Mouse (Mus musculus): Measurements from ENCODE around the gene Gpx6. TPM values are rescaled to one million over a fixed set of nuclear protein-coding genes. Genes with fewer than 3 reads are reported as not detected.

Gpx6 gene
- total RNA-seq, 2 experiments from 2014 or later = 0.81 TPM; not detected in 1

DNA sequence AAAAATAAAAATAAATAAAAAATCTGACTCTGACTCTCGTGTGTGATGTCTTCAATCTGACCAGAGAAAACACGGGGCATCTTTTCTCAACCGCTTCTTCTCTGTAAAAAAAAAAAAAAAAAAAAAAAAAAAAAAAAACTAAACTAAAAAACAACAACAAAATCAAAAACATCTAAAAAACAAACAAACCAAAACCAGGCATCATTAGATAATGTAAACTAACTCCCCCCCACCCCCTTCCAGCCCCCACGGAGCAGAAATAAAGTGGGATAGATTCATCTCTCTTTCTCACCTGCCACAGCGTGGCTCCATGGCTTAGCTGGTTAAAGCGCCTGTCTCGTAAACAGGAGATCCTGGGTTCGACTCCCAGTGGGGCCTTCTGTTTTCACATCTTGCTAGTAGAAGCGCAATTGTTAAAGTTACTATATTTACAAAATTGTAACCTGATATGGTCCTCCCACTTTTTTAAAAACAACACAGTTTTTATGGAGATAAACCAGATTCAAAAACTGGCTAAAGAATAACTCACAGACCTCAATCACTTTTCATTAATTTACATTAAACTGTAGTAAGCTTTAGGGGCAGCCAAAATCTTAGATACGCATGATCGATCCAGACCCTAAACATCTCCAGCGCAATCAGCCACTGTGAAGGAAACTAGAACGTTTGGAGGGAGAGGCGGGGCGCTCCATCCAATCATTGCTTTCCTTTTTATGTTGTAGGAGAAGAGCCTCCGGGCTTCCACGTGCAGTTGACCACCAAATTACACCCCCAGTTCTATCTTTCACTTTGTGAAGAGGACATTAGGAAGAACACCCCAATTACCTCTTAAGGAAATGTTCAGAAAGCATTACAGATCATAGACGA, 10.8 kb downstream of the Gpx6 start:
- no peak for DNase-seq (ENCODE audit: low spot score in 2 of 2)

DNA sequence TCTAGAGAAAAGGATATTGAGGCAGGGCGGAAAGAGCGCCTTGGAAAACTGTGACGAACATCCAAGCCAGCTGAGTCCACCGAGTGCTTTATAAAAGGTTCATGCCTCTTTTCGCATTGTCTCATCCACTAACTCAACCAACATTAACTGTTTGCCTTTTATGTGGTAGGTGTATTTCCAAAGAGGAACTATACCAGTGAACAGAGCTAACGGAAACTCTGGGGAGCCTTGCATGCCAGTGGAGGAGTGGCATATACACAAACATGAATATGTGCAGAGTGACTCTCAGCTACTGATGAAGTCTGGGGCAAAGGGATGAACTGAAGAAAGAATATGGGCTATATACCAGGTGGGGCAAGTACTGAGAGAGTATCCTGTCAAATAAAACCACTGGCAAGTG, 11.5 kb downstream of the Gpx6 start:
- no peak for DNase-seq (ENCODE audit: low spot score in 2 of 2)

DNA sequence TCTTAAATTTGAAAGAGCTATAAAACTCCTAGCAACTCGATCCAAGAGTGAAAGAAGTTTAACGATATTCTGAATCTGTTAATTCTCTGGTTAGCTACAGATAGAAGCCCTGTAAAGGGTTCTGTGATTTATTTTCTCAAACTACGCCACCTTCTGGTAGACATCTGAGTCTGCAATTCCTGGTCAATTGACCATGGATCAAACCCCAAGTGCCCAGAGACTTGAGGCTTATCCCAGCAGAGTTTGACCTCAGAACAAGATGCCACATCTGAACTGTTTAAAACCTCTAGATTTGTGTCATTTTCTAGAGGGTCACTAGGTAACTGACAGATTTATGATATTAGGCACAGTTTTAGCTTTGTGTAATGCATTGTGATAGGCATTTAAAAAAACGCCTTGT, 14.3 kb downstream of the Gpx6 start:
- no peak for DNase-seq (ENCODE audit: low spot score in 2 of 2)

DNA sequence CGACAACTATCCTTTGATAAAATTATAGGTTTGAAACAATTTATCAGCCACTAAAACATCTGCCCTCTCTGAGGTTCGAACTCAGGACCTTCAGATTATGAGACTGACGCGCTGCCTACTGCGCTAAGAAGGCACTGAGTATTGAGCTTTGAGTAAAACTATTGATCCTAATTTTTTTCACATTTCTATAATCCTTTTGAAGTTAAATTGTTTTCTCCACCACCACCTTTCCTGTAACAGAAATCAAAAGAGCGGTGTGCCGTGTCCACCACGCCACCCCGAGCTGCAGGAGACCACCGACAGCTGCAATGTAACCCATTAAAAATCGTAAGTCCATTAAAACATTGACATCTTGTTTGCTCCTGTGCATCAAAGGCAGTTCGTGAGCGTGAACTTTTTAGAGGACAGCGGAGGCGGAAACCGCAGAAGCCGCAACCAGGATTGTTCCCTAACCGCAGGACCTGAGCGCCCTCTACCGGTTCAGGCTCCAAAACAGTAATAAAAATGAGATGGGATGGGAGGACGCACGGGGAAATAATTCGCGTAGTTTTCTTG, 14.8 kb downstream of the Gpx6 start:
- DNase-seq (ENCODE audit: low spot score in 2 of 2) = peak; percentile 58 to 68

DNA sequence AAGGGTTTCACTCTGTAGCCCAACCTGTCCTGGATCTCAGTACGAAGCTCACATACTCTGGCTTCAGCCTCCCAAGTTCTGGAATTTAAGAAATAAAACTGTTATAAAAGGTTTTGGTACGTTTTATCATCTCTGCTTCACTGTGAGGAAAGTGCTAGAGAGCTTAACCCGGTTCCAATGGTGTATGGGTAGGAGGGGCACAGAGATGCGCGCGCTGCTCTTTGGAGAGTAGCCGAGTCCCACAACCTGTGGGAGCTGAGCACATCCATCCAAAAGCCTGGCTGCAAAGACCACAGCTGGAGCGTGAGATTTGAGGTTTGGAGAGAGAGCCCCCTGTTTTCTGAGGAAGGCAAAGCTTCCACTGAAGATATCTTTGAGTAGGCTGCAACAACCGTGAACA, 15.5 kb downstream of the Gpx6 start:
- no peak for DNase-seq (ENCODE audit: low spot score in 2 of 2)

DNA sequence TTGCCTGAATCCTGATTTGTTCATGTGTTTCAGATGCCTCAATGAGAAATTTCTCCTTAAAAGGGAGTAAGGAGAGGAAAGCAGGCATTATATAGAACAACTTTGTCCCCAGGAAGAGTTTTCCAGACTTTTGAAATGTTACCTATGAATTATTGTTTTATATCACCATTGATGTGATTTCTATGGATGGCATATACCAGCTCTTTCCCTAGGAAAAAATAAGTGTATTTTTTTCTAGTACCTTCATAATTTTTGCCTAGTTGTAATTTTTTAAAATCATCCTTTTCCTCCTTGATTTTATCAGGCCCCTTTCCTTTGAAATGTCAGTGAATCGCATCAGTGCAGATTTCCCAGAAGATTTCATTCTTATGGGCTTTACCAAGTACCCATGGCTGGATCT, 34.7 kb downstream of the Gpx6 start, which contains the start of gene Olfr1367:
Olfr1367 (plus strand) TSS at position 301 of the 400 bp plus-strand sequence.
- no peak for DNase-seq (ENCODE audit: low spot score in 2 of 2)

DNA sequence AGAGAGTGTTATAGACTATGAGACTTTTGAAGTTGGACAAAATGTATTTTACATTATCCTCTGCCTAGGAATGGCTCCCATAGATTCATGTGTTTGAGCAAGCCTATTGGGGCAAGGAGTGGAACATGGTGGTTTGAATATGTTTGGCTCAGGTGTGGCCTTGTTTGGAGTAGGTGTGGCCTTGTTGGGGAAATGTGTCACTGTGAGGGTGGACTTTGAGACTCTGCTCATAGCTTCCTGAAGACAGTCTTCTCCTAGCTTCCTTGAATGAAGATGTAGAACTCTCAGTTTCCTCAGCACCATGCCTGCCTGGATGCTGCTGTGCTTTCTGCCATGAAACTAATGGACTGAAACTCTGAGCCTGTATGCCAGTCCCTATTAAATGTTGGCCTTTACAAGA, 38.7 kb downstream of the Gpx6 start:
- DNase-seq (ENCODE audit: low spot score in 2 of 2) = no peak

DNA sequence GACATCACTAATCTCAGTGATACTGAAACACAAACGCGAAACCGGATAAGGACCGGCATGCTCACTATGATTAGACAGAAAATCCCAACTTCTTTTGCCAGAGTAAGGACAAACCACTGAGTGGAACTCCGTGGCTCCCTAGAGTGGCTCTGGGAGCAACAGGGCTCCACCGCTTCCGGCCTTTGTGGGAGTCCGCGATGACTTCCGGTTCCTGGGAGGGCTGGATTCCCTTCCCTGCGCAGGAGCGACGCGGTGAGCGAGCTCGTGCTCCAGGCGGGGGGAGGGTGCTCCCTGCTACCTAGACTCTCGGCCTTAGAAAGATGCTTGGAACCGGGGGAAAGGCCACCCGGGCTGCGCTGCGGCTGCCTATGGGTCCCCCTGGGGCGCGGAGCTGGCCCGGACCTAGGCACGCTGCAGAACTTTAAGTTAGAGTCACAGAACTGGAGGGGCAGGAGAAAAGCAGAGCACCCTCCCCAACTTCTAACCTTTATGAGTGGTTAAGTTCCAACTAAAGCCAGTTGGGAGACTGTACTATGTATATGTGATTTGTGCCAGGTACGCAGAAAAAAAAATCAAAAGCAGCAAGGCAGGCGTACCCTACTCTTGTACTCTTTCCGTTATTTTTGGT, 50.8 kb downstream of the Gpx6 start, which contains the start of gene Zscan12:
Zscan12 (plus strand) TSS at position 200 of the 628 bp plus-strand sequence.
- DNase-seq (ENCODE audit: low spot score in 2 of 2) = peak; percentile 67 to 80

DNA sequence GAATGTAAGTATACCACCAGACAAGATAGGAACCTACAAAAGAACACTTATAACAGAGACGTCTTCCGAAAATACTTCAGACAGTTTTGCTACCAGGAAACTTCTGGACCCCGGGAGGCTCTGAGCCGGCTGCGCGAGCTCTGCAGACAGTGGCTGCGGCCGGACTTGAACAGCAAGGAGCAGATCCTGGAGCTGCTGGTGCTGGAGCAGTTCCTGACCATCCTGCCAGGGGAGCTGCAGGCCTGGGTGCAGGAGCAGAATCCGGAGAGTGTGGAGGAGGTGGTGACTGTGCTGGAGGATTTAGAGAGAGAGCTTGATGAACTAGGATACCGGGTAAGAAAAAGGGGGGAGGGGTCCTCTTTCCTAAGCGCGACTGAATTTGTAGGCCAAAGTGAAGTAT, 51.8 kb downstream of the Gpx6 start:
- no peak for DNase-seq (ENCODE audit: low spot score in 2 of 2)

DNA sequence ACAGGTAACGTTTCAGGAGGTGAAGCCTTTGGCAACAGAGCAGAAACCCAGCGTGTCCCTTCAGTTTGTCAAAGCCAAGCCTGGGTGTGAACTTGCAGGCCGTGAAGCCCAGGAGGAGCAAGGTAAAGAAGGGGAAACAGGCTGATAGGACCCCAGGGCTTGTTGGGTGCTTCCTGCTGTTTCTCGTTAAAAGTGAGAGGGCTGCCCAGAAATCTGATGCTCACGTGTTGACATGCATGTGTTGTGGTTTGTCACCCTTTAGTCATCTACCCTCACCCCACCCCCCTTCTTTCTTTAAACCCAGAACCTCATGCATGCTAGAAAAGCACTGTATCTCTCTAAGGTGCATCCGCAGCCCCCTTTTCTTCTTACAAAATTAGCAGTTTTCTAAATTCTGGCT, 54.7 kb downstream of the Gpx6 start:
- no peak for DNase-seq (ENCODE audit: low spot score in 2 of 2)

Other genes with a start within 250 kb of the Gpx6 start
- gene Olfr1370, start 237.2 kb upstream of the Gpx6 start, total RNA-seq (2021) = not detected
- not detected for gene Olfr1369-ps1, start 200.6 kb upstream of the Gpx6 start, total RNA-seq (2021)
- not detected for gene Olfr263, start 182.5 kb upstream of the Gpx6 start, total RNA-seq (2021)
- not detected for gene Olfr1368, start 166.3 kb upstream of the Gpx6 start, total RNA-seq (2021)
- gene Trim27, start 132.7 kb upstream of the Gpx6 start, total RNA-seq (2021) = 10 to 100 TPM; 73.3 to 75.1 TPM
- not detected for gene Gpx5, start 19.4 kb upstream of the Gpx6 start, total RNA-seq (2021)
- not detected for gene Olfr1367, start 34.8 kb downstream of the Gpx6 start, total RNA-seq (2021)
- 10 to 100 TPM; 12.0 to 13.0 TPM for gene Zscan12, start 50.7 kb downstream of the Gpx6 start, total RNA-seq (2021)
- gene Zkscan3, start 90.6 kb downstream of the Gpx6 start, total RNA-seq (2021) = 10 to 100 TPM; 67.9 to 68.8 TPM
- under 1 TPM; 0.90 to 0.95 TPM for gene Pgbd1, start 128.9 kb downstream of the Gpx6 start, total RNA-seq (2021)
- gene Zscan26, start 141.6 kb downstream of the Gpx6 start, total RNA-seq (2021) = 10 to 100 TPM; 38.2 to 41.0 TPM
- gene Nkapl, start 156.4 kb downstream of the Gpx6 start, total RNA-seq (2021) = 1 to 10 TPM; 1.8 TPM
- gene Zkscan4, start 166.8 kb downstream of the Gpx6 start, total RNA-seq (2021) = 1 to 10 TPM; 6.1 to 6.5 TPM
- gene Gm10065, start 167.3 kb downstream of the Gpx6 start, total RNA-seq (2021) = not detected
- gene AK157302, start 183.1 kb downstream of the Gpx6 start, total RNA-seq (2021) = 1 to 10 TPM; 9.0 to 10.0 TPM
- 10 to 100 TPM; 83.5 to 90.6 TPM for gene Gm11273, start 189.3 kb downstream of the Gpx6 start, total RNA-seq (2021)
- gene Zkscan8, start 219.0 kb downstream of the Gpx6 start, total RNA-seq (2021) = 10 to 100 TPM; 27.8 to 30.2 TPM
- gene Olfr1366, start 230.7 kb downstream of the Gpx6 start, total RNA-seq (2021) = not detected
- gene Olfr1535, start 247.8 kb downstream of the Gpx6 start, total RNA-seq (2021) = not detected

Data from adrenal gland, postnatal 4 days (tissue).